Mouse (Mus musculus) ES-E14 (cell line): ENCODE measurements around the gene 1700024G13Rik. TPM values are rescaled to one million over a fixed set of nuclear protein-coding genes. Genes with fewer than 3 reads are reported as not detected.

Source experiments
- DNase-seq: peaks from one replicate; pipeline ENCODE4 v3.0.0-alpha.2; 2013; ENCODE audit warnings: low read depth, low spot score
- H3K27ac ChIP-seq: 2 replicates; pipeline ENCODE4 v1.5.1; 2012; ENCODE audit warnings: low read depth, mild to moderate bottlenecking, low read length, moderate library complexity, mixed read lengths; ENCODE audit not compliant: poor library complexity, insufficient read depth, severe bottlenecking
- H3K36me3 ChIP-seq: 2 replicates; pipeline ENCODE4 v1.6.1; 2012; ENCODE audit warnings: mild to moderate bottlenecking, low read length, moderate library complexity, mixed read lengths; ENCODE audit not compliant: control insufficient read depth, poor library complexity, insufficient read depth, severe bottlenecking
- H3K4me1 ChIP-seq, 2 experiments: fragments of 150-350 bp in 1 of 2; sonication (generic) in 1 of 2; 2 replicates each; pipeline ENCODE4 v1.6.1; 2012; ENCODE audit warnings: low read length in 2 of 2, mild to moderate bottlenecking in 1 of 2, mixed read lengths in 1 of 2; ENCODE audit not compliant: control insufficient read depth in 2 of 2, insufficient read depth in 2 of 2, poor library complexity in 1 of 2
- H3K4me3 ChIP-seq, 2 experiments: fragments of 150-350 bp in 1 of 2; sonication (generic) in 1 of 2; 2 replicates each; pipeline ENCODE4 v1.5.1; 2012; ENCODE audit warnings: low read length in 2 of 2, low read depth in 1 of 2, mild to moderate bottlenecking in 1 of 2, mixed read lengths in 1 of 2; ENCODE audit not compliant: insufficient read depth in 1 of 2, poor library complexity in 1 of 2, severe bottlenecking in 1 of 2
- H3K9ac ChIP-seq: 2 replicates; pipeline ENCODE4 v1.6.1; 2012; ENCODE audit warnings: low read depth, mild to moderate bottlenecking, low read length, mixed read lengths; ENCODE audit not compliant: poor library complexity, insufficient read depth, severe bottlenecking
- H3K9me3 ChIP-seq: fragments of 150-350 bp; sonication (generic); 2 replicates; pipeline ENCODE4 v1.6.1; 2012; ENCODE audit warnings: low read depth, mild to moderate bottlenecking, low read length; ENCODE audit not compliant: control insufficient read depth, insufficient read depth
- CHD2 ChIP-seq: IDR thresholded peaks from 2 replicates; pipeline ENCODE4 v1.6.1; 2014; ENCODE audit warnings: mild to moderate bottlenecking, low read depth, low read length, inconsistent platforms
- HCFC1 ChIP-seq: IDR thresholded peaks from 2 replicates; pipeline ENCODE4 v1.6.1; 2012; ENCODE audit warnings: low read length, inconsistent platforms, borderline replicate concordance; ENCODE audit not compliant: insufficient read depth
- MAFK ChIP-seq: IDR thresholded peaks from 2 replicates; pipeline ENCODE4 v1.6.1; 2014; ENCODE audit warnings: mild to moderate bottlenecking, low read depth, low read length, inconsistent platforms; ENCODE audit not compliant: insufficient read depth
- ZC3H11A ChIP-seq: IDR thresholded peaks from 2 replicates; pipeline ENCODE4 v1.6.1; 2012; ENCODE audit warnings: low read depth, mild to moderate bottlenecking, inconsistent platforms, low read length, borderline replicate concordance
- ZNF384 ChIP-seq: IDR thresholded peaks from 2 replicates; pipeline ENCODE4 v1.6.1; 2012; ENCODE audit warnings: low read depth, low read length, inconsistent platforms
- in situ Hi-C, 2 experiments: fragments of 600-800 bp; cut with MboI; formaldehyde crosslinking; loops; one replicate each; pipeline ENCODE4 v1.15.1; 2025; ENCODE audit warnings: low sequenced_read_pairs in 2 of 2, inconsistent platforms in 1 of 2; ENCODE audit not compliant: unreplicated experiment in 2 of 2
- total RNA-seq: library from RNA; depleted of rRNA; stranded (reverse); fragments of 300-350 nt; gene quantifications from 2 replicates; pipeline ENCODE4 v1.2.3, GENCODE M21; 2012; rRNA removed

Gene 1700024G13Rik
- total RNA-seq, 1 experiment = 0.58 TPM

GRCm38 (mm10) chr14:32336021-32336420, 52.2 kb downstream of the 1700024G13Rik start:
- Histone ChIP-seq H3K4me3 (no peak overlapping the region), H3K36me3 (peaks cover 83% of the 10 kb centered on the region), H3K27ac (no peak overlapping the region), H3K9ac (no peak overlapping the region), H3K4me1 (no peaks in the 10 kb centered on the region), H3K9me3 (no peaks in the 10 kb centered on the region)
- TF ChIP-seq MAFK (no peak), ZC3H11A (no peak), CHD2 (no peak), ZNF384 (no peak), HCFC1 (no peak)
- in situ Hi-C loops = no loop called here
- no peak for DNase-seq

DNA sequence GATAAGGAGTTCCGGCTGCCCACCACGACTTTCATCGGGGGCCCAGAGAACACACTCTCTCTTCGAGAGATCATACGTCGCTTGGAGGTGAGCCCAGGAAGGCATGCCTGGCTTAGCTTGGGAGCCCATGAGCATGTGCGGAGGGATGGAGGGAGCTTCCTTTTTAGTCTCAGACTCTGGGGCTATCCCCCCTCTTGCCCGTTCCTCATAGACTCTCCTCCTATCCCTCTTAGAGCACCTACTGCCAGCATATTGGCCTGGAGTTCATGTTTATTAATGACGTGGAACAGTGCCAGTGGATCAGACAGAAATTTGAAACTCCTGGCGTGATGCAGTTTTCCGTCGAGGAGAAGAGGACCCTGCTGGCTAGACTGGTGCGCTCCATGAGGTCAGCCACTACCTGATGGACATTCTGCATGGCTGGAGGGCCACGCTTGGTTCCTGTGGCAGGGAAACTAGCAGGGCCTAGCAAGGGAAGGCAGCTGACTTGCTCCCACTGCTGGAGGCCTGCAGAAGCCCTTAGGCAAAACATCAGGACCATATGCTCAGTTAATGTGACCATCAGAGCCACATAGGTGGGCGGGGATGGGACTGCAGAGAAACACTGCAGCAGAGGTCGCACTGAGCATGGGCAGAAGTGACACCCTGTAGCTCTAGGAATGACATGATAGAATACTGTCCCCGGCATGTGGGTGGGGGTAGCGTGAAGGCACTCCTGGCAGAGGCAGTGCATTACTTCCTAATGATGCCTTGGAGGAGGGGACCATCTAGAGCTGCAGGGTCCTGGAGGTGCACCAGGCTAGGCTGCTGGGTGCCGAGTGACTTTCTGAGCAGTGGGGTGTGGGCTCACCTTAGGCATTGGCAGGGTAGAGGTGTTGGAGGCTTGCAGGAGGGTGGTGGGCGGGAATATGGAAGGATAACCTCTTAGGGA, 55.4 kb downstream of the 1700024G13Rik start:
- DNase-seq = no peak
- Histone ChIP-seq H3K4me3 (no peak overlapping the region), H3K4me1 (no peaks in the 10 kb centered on the region), H3K9me3 (no peaks in the 10 kb centered on the region), H3K36me3 (peaks cover 55% of the 10 kb centered on the region), H3K27ac (no peak overlapping the region), H3K9ac (no peak overlapping the region)
- no peak for TF ChIP-seq ZC3H11A
- TF ChIP-seq ZNF384 = no peak
- TF ChIP-seq MAFK = no peak
- TF ChIP-seq HCFC1 = no peak
- no peak for TF ChIP-seq CHD2
- in situ Hi-C loops = no loop called here

DNA sequence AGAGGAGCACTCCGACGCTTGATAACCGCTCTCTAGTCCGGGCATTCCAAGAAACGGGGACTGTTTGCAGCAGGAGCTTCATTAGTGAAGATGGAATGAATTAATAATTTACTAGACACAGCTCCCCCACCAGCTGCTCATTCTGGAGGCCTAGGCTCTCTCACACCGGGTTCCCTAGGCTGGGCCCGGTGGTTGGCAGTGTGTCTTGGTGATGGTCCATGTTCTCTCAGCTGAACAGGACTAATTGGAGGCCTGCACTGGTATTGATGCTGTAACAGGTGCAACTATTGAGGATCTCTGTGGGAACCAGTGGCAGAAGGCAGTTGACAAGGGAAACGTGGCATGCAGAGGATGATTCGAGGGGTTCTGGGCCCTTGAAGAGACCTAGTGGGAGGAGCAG, 60.8 kb downstream of the 1700024G13Rik start:
- no peak for DNase-seq
- in situ Hi-C loops = no loop called here
- peaks cover 0 to 6% of the 10 kb centered on the region in 2 experiments; a peak in 2 of 4 replicates for H3K4me1 ChIP-seq
- H3K36me3 ChIP-seq = peaks cover 25% of the 10 kb centered on the region; the same call in 1 of the 2 replicates
- TF ChIP-seq ZNF384 (no peak), MAFK (no peak), ZC3H11A (no peak), HCFC1 (no peak), CHD2 (no peak)
- no peak overlapping the region for H3K9ac ChIP-seq
- no peak overlapping the region for H3K27ac ChIP-seq
- H3K9me3 ChIP-seq = no peaks in the 10 kb centered on the region
- no peak overlapping the region for H3K4me3 ChIP-seq

Other genes starting within 250 kb of the 1700024G13Rik start
- not detected in 2 replicates for gene Msmb, start 246.4 kb downstream of the 1700024G13Rik start, total RNA-seq
- 53.7 and 89.6 TPM in 2 replicates for gene Ncoa4, start 228.5 kb downstream of the 1700024G13Rik start, total RNA-seq
- 400 and 428 TPM in 2 replicates for gene Timm23, start 186.5 kb downstream of the 1700024G13Rik start, total RNA-seq
- 54.2 and 56.9 TPM in 2 replicates for gene Parg, start 186.4 kb downstream of the 1700024G13Rik start, total RNA-seq
- gene Ogdhl, start 66.4 kb downstream of the 1700024G13Rik start, total RNA-seq = 46.6 and 77.5 TPM in 2 replicates
- gene Slc18a3, start 76.5 kb upstream of the 1700024G13Rik start, total RNA-seq = 1.0 and 2.5 TPM in 2 replicates
- gene Chat, start 77.6 kb upstream of the 1700024G13Rik start, total RNA-seq = 0.09 and 0.11 TPM in 2 replicates
- 20.4 and 23.0 TPM in 2 replicates for gene Ercc6, start 125.1 kb upstream of the 1700024G13Rik start, total RNA-seq
- 0.09 and 0.11 TPM in 2 replicates for gene Prrxl1, start 211.0 kb upstream of the 1700024G13Rik start, total RNA-seq